Mouse (Mus musculus) forebrain, embryonic 12.5 days (tissue): ENCODE data around the gene Mslnl. TPM values are rescaled to one million over a fixed set of nuclear protein-coding genes. Genes with fewer than 3 reads are reported as not detected.

Experiments used
- ATAC-seq: fragments of 200-750 bp; cut with Nextera tagmentation; 2 replicates; pipeline ENCODE4 v1.8.0; 2017; ENCODE audit warnings: moderate TSS enrichment; ENCODE audit not compliant: low FRiP score
- H3K27ac ChIP-seq: fragments of 300-500 bp; sonication (generic); 2 replicates; pipeline ENCODE4 v1.5.1; 2016; ENCODE audit warnings: mild to moderate bottlenecking
- H3K27me3 ChIP-seq: fragments of 300-500 bp; sonication (generic); 2 replicates; pipeline ENCODE4 v1.6.1; 2016; ENCODE audit warnings: mild to moderate bottlenecking
- H3K36me3 ChIP-seq: fragments of 300-500 bp; sonication (generic); replicated peaks from 2 replicates; pipeline ENCODE4 v1.6.1; 2016; ENCODE audit warnings: mild to moderate bottlenecking
- H3K4me1 ChIP-seq: fragments of 300-500 bp; sonication (generic); 2 replicates; pipeline ENCODE4 v1.6.1; 2016
- H3K4me2 ChIP-seq: fragments of 300-500 bp; sonication (generic); 2 replicates; pipeline ENCODE4 v1.6.1; 2016; ENCODE audit warnings: mild to moderate bottlenecking, moderate library complexity
- H3K4me3 ChIP-seq: fragments of 300-500 bp; sonication (generic); replicated peaks from 2 replicates; pipeline ENCODE4 v1.5.1; 2016; ENCODE audit warnings: mild to moderate bottlenecking
- H3K9ac ChIP-seq: fragments of 300-500 bp; sonication (generic); 2 replicates; pipeline ENCODE4 v1.6.1; 2016; ENCODE audit warnings: mild to moderate bottlenecking
- H3K9me3 ChIP-seq: fragments of 300-500 bp; sonication (generic); 2 replicates; pipeline ENCODE4 v1.6.1; 2016
- WGBS: fragments of 180-500 bp; shearing (Covaris S2); methylation state at CpG from one replicate; pipeline ENCODE4 v1.1.7; 2016; 5-methylcytosine and 5-hydroxymethylcytosine counted together
- polyA plus RNA-seq: library from polyadenylated mRNA; unstranded; fragments of >200 nt; fragmentation: Nextera tagmentation; extraction: Ambion mirVana; gene quantifications from 2 replicates; pipeline ENCODE4 v1.2.1, GENCODE M21; 2016

Mslnl gene
- 0.18 TPM in 1 of 2 replicates, not detected in the other for polyA plus RNA-seq

- Histone ChIP-seq H3K36me3 (peaks cover 4% of the 10 kb centered on the region; the same call in 1 of the 2 replicates), H3K27ac (no peak within 1 kb of the TSS), H3K9me3 (no peaks in the 10 kb centered on the region), H3K9ac (no peak within 1 kb of the TSS), H3K4me1 (0 out of 2 replicates have a peak, but pooled peaks cover 3% of the 10 kb centered on the region), H3K4me3 (no peak within 1 kb of the TSS), H3K27me3 (peaks cover 4% of the 10 kb centered on the region; the same call in 1 of the 2 replicates), H3K4me2 (no peak within 1 kb of the TSS)
- no peak for ATAC-seq
- 82% methylated on average over 3 of the region's 3 CpGs for WGBS
Measured at GRCm38 (mm10) chr17:25735745-25736144, at the start of gene Mslnl. Mslnl (plus strand) TSS chr17:25736042.

GRCm38 (mm10) chr17:25686323-25686722 is 49.5 kb upstream of the Mslnl start:
- Histone ChIP-seq H3K4me1 (peaks cover 11% of the 10 kb centered on the region), H3K4me3 (no peak overlapping the region), H3K9me3 (no peaks in the 10 kb centered on the region), H3K27me3 (peaks cover 5% of the 10 kb centered on the region; the same call in 1 of the 2 replicates), H3K9ac (no peak overlapping the region), H3K36me3 (no peaks in the 10 kb centered on the region), H3K27ac (no peak overlapping the region), H3K4me2 (no peak overlapping the region)
- ATAC-seq: no peak
- 52% methylated on average over 7 of the region's 7 CpGs for WGBS

GRCm38 (mm10) chr17:25688922-25689321 is 46.9 kb upstream of the Mslnl start:
- 66% methylated on average over 4 of the region's 4 CpGs for WGBS

GRCm38 (mm10) chr17:25696263-25696662 is 39.6 kb upstream of the Mslnl start:
- Histone ChIP-seq H3K27me3 (no peaks in the 10 kb centered on the region; the same call in none of the 2 replicates), H3K9ac (no peak overlapping the region), H3K36me3 (no peaks in the 10 kb centered on the region), H3K4me1 (no peaks in the 10 kb centered on the region), H3K4me3 (no peak overlapping the region), H3K27ac (no peak overlapping the region), H3K9me3 (no peaks in the 10 kb centered on the region), H3K4me2 (no peak overlapping the region)
- whole genome bisulfite sequencing: 47% methylated on average over 1 of the region's 1 CpGs
- ATAC-seq: no peak

More at GRCm38 (mm10) chr17:25688922-25689321, 46.9 kb upstream of the Mslnl start:
- Histone ChIP-seq H3K27ac (no peak overlapping the region), H3K4me1 (peaks cover 11% of the 10 kb centered on the region), H3K9ac (no peak overlapping the region), H3K9me3 (no peaks in the 10 kb centered on the region), H3K27me3 (peaks cover 5% of the 10 kb centered on the region; the same call in 1 of the 2 replicates), H3K4me2 (no peak overlapping the region), H3K36me3 (no peaks in the 10 kb centered on the region), H3K4me3 (no peak overlapping the region)
- ATAC-seq: no peak

- Histone ChIP-seq H3K9ac (no peak overlapping the region), H3K9me3 (no peaks in the 10 kb centered on the region), H3K27ac (no peak overlapping the region), H3K4me2 (no peak overlapping the region), H3K27me3 (peaks cover 3% of the 10 kb centered on the region), H3K36me3 (no peaks in the 10 kb centered on the region), H3K4me3 (no peak overlapping the region), H3K4me1 (no peaks in the 10 kb centered on the region)
- 11% methylated on average over 7 of the region's 7 CpGs for WGBS
- ATAC-seq: 0 out of 2 replicates have a peak, but pooled peaks have one; percentile 53
Measured at GRCm38 (mm10) chr17:25698446-25698845, 37.4 kb upstream of the Mslnl start.

- Histone ChIP-seq H3K9me3 (no peaks in the 10 kb centered on the region), H3K4me1 (no peaks in the 10 kb centered on the region), H3K4me2 (no peak overlapping the region), H3K27me3 (peaks cover 3% of the 10 kb centered on the region), H3K36me3 (no peaks in the 10 kb centered on the region), H3K4me3 (no peak overlapping the region), H3K27ac (no peak overlapping the region), H3K9ac (no peak overlapping the region)
- 63% methylated on average over 9 of the region's 9 CpGs for WGBS
- no peak for ATAC-seq
Measured at GRCm38 (mm10) chr17:25700863-25701496, 34.9 kb upstream of the Mslnl start.

- Histone ChIP-seq H3K9me3 (no peaks in the 10 kb centered on the region), H3K4me3 (no peak overlapping the region), H3K4me2 (no peak overlapping the region), H3K36me3 (no peaks in the 10 kb centered on the region), H3K9ac (no peak overlapping the region), H3K27me3 (0 out of 2 replicates have a peak, but pooled peaks cover 3% of the 10 kb centered on the region), H3K27ac (no peak overlapping the region), H3K4me1 (no peaks in the 10 kb centered on the region)
- no peak for ATAC-seq
- 91% methylated on average over 2 of the region's 2 CpGs for WGBS
Measured at GRCm38 (mm10) chr17:25709994-25710393, 25.8 kb upstream of the Mslnl start.

- Histone ChIP-seq H3K4me3 (no peak overlapping the region), H3K9me3 (no peaks in the 10 kb centered on the region), H3K4me1 (no peaks in the 10 kb centered on the region), H3K4me2 (no peak overlapping the region), H3K9ac (no peak overlapping the region), H3K27ac (no peak overlapping the region), H3K27me3 (peaks cover 13% of the 10 kb centered on the region), H3K36me3 (no peaks in the 10 kb centered on the region)
- 82% methylated on average over 4 of the region's 4 CpGs for WGBS
- ATAC-seq: no peak
Measured at GRCm38 (mm10) chr17:25711136-25711535, 24.7 kb upstream of the Mslnl start.

- 69% methylated on average over 3 of the region's 3 CpGs for WGBS
- no peak overlapping the region for H3K27ac ChIP-seq
- no peak overlapping the region for H3K4me3 ChIP-seq
- peaks cover 19% of the 10 kb centered on the region for H3K36me3 ChIP-seq
- no peak overlapping the region for H3K9ac ChIP-seq
- peaks cover 39% of the 10 kb centered on the region for H3K27me3 ChIP-seq
- H3K4me1 ChIP-seq: peaks cover 10% of the 10 kb centered on the region
- H3K9me3 ChIP-seq: no peaks in the 10 kb centered on the region
- no peak overlapping the region for H3K4me2 ChIP-seq
- no peak for ATAC-seq
Measured at GRCm38 (mm10) chr17:25715627-25716026, 20.2 kb upstream of the Mslnl start.

- no peaks in the 10 kb centered on the region for H3K9me3 ChIP-seq
- no peak overlapping the region for H3K4me3 ChIP-seq
- H3K9ac ChIP-seq: no peak overlapping the region
- ATAC-seq: no peak
- peaks cover 39% of the 10 kb centered on the region for H3K27me3 ChIP-seq
- H3K36me3 ChIP-seq: peaks cover 24% of the 10 kb centered on the region
- no peak overlapping the region for H3K27ac ChIP-seq
- peaks cover 10% of the 10 kb centered on the region for H3K4me1 ChIP-seq
- H3K4me2 ChIP-seq: no peak overlapping the region
- WGBS: 4% methylated on average over 6 of the region's 6 CpGs
Measured at GRCm38 (mm10) chr17:25716130-25716529, 19.7 kb upstream of the Mslnl start.

- Histone ChIP-seq H3K36me3 (peaks cover 33% of the 10 kb centered on the region), H3K27me3 (peaks cover 39% of the 10 kb centered on the region), H3K4me3 (peak within 1 kb of the TSS; percentile 36), H3K9me3 (no peaks in the 10 kb centered on the region), H3K9ac (peak within 1 kb of the TSS; percentile 46), H3K4me2 (peak within 1 kb of the TSS; percentile 60), H3K27ac (no peak within 1 kb of the TSS), H3K4me1 (peaks cover 10% of the 10 kb centered on the region)
- 2% methylated on average over 45 of the region's 45 CpGs for WGBS
- ATAC-seq: peak; percentile 20; the same call in 1 of the 2 replicates
Measured at GRCm38 (mm10) chr17:25716711-25717637, 18.9 kb upstream of the Mslnl start, which contains the start of gene Gng13. Gng13 (plus strand) TSS chr17:25717171.

GRCm38 (mm10) chr17:25717691-25718090 is 18.2 kb upstream of the Mslnl start:
- WGBS: 14% methylated on average over 6 of the region's 6 CpGs
- Histone ChIP-seq H3K36me3 (peaks cover 40% of the 10 kb centered on the region), H3K27me3 (peaks cover 39% of the 10 kb centered on the region), H3K9me3 (no peaks in the 10 kb centered on the region), H3K9ac (peak overlapping the region; percentile 46; the same call in 1 of the 2 replicates), H3K27ac (no peak overlapping the region), H3K4me2 (peak overlapping the region; percentile 60), H3K4me1 (peaks cover 10% of the 10 kb centered on the region), H3K4me3 (peak overlapping the region; percentile 36)
- ATAC-seq: no peak
